Mouse (Mus musculus): Measurements from ENCODE around the gene Pbx1.

Gene Pbx1

DNA sequence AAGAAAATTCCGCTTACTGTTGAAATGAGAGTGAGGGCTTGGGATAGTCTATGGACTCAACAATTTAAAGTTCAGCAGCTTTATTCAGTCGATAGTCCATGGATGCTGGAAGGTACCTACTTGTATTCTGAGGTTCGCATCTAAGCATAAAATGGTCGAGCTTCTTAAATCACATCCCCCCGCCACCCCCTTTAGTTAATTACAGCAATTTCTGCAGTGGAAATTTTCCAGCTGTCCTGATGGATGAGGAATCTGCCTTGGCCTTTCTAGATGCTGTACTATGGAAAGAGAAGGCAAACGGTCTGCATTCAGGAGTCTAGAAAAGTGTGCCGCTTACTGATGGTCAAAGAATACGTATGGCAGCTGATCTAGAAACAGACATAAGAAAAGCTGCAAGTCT is 262.3 kb downstream of the Pbx1 start:
- no peak for DNase-seq (ENCODE audit: low read depth, low spot score)

GRCm38 (mm10) chr1:168169052-168169779 is 262.9 kb downstream of the Pbx1 start:
- DNase-seq (ENCODE audit: low read depth, low spot score), result no peak

GRCm38 (mm10) chr1:168167781-168168180 is 264.3 kb downstream of the Pbx1 start:
- DNase-seq (ENCODE audit: low read depth, low spot score), result no peak

- DNase-seq (ENCODE audit: low read depth, low spot score), result no peak
Measured at GRCm38 (mm10) chr1:168166841-168167240, 265.2 kb downstream of the Pbx1 start.

- DNase-seq (ENCODE audit: low read depth, low spot score), result no peak
Measured at GRCm38 (mm10) chr1:168164945-168165344, 267.1 kb downstream of the Pbx1 start.

GRCm38 (mm10) chr1:168163521-168164233 is 268.4 kb downstream of the Pbx1 start:
- peak; percentile 5 for DNase-seq (ENCODE audit: low read depth, low spot score)

- DNase-seq (ENCODE audit: low read depth, low spot score), result no peak
Measured at GRCm38 (mm10) chr1:168139138-168139682, 292.9 kb downstream of the Pbx1 start.

DNA sequence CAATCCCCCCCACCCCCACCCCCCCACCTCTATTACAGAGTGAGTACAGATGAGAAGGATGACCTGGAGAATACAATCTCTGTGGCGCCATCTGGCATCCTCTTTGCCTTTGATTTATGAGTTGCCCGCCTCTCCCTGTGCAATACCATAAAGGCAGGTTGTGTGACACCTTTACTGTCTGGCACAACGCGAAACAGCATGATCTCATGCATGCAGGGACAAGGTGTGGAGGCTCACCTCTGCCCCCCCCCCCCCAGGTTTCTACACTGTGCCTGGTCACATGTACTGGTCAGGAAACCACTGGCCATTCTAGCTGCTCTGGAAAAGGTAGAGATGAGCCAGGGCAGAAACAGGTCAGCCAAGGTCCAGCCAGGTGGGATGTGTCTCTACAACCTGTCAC is 293.4 kb downstream of the Pbx1 start:
- DNase-seq (ENCODE audit: low read depth, low spot score), result no peak

- no peak for DNase-seq (ENCODE audit: low read depth, low spot score)
Measured at GRCm38 (mm10) chr1:168137890-168138289, 294.2 kb downstream of the Pbx1 start.

DNA sequence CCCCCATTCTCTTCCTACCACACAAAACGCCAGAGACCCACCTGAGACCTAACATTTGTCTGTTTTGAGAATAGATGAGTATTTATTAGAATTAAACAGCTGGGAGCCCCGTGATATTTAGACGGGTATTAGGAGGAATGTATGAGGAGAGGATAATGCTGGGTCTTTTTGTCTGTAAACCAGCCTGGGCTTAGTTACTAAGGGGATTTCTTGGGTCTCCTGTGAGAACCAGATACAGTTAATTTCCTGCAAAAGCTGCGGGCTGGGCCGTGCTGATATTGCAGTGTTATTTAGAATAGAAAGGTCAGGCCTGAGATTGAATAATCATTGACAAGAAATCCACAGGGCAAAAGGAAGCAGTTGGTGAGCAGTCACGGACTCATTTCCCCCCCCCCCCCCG is 296.5 kb downstream of the Pbx1 start:
- no peak for DNase-seq (ENCODE audit: low read depth, low spot score)

DNA sequence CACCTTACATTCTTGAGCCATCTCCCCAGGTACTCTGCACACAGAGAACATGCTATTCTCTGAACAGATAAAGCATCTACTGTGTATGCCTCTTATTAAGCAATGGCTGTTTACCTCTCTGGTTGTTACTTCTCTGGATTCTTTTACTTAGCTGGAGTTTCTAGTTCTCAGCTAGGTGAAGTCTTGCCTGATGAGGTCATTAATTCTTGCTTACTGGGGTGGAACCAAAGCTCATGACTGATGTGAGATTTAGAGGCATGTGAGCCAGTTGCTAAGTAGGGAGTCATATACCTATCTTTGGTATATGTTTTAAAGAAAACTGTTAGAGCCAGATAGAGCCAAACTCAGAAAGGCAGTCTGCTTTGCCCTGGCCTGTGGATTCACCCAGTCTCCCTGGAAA is 298.4 kb downstream of the Pbx1 start:
- no peak for DNase-seq (ENCODE audit: low read depth, low spot score)

- DNase-seq (ENCODE audit: low read depth, low spot score), result no peak
Measured at GRCm38 (mm10) chr1:168128004-168128403, 304.1 kb downstream of the Pbx1 start.

DNA sequence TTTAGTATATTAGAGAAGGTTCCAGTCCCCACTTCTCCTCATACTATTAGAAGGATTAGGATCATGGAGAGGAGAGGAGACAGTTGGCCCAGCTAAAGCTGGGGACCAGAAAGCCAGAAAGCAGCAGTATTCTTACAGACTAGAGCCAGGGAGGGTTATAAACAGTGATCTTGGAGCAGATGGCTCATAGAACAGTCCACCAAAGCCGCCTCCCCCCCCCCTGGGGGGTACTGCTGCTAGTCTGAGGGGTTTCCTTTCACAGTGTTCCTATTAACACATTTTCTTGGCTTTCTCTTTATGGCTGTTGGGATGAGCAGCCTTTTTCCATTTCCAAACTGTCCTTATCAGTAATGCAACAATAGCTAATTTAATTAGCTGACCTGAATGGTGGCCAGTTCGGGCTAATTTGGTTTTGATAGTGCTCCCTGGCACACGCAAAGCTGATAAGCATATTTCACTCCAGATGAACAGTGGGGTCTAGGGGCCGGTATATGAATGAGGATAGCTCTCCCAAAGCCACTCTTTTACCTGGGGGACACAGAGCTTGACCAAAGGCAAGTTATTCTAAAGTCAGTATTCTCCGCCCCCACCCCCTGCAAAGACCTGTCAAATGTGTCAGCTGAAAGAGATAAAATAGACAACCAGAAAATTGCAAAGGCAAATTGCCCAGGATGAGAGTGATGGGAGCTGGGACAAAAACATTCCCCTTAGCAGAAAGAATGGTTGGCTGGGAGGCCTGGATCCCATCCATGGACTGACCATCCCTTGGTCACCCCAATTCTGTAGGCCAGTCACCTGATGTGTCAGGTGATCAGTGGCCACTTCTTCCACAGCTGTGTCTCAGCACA is 307.2 kb downstream of the Pbx1 start:
- no peak for DNase-seq (ENCODE audit: low read depth, low spot score)

- DNase-seq (ENCODE audit: low read depth, low spot score), result no peak
Measured at GRCm38 (mm10) chr1:168118077-168118476, 314.0 kb downstream of the Pbx1 start.

DNA sequence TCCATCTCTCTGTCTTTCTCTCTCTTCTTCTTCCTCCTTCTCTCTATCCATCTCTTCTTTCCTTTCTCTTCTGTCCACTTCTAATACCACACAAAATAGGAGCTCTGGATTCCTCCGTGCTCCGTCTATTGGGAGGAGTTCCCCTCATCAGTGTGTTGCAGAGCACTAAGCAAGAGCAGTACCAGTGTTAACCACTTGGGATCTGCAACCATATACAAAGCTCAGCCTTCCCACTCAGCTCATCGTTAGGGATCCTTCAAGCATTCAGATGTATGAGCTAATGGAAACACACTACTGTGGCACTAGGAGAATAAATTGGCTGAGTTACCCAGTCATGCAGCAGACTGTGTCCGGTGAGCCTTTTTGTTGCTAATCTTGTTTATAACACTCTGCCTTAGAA is 314.7 kb downstream of the Pbx1 start:
- peak; percentile 13 for DNase-seq (ENCODE audit: low read depth, low spot score)

- DNase-seq (ENCODE audit: low read depth, low spot score), result no peak
Measured at GRCm38 (mm10) chr1:168109797-168110196, 322.3 kb downstream of the Pbx1 start.

DNA sequence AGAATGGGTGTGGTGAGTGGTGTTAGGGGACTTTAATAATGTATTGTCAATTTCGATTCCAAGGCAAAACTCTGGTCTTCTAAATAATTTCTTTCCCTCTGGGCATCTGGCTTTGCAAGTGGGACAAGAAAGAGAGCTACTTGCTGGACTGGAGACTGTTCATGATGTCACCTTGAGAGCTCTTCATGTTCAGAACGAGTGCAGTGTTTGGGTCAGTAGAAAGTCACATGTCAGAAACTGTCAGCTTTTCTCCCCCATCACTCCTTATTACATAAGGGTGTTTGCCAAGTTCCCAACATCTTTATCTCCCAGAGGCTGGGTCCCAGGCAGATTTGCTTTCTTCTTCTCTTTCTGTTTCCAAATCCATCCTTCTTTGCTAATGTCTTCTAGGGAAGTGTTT is 328.2 kb downstream of the Pbx1 start:
- no peak for DNase-seq (ENCODE audit: low read depth, low spot score)

GRCm38 (mm10) chr1:168101514-168101913 is 330.6 kb downstream of the Pbx1 start:
- DNase-seq (ENCODE audit: low read depth, low spot score), result peak; percentile 83

- DNase-seq (ENCODE audit: low read depth, low spot score), result no peak
Measured at GRCm38 (mm10) chr1:168098806-168099205, 333.3 kb downstream of the Pbx1 start.

DNA sequence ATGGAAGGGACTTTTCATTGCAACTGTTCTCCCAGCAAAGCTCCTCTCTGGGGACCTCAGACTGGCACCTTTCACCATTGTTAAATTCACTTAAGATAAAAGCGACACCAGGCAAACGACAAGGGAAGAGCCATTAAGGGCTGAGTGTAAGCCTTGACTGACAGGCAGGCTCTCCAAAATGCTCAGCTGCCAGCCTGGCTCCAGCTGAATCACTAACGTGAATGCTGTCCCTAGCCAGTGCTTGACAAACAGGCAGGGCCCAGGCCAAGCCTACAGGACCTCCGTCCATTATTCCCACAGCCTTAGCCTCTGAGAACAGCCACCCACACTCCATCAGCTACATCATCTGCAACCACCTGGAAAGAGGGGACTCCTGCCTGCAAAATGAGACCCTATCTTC is 337.4 kb downstream of the Pbx1 start:
- no peak for DNase-seq (ENCODE audit: low read depth, low spot score)

DNA sequence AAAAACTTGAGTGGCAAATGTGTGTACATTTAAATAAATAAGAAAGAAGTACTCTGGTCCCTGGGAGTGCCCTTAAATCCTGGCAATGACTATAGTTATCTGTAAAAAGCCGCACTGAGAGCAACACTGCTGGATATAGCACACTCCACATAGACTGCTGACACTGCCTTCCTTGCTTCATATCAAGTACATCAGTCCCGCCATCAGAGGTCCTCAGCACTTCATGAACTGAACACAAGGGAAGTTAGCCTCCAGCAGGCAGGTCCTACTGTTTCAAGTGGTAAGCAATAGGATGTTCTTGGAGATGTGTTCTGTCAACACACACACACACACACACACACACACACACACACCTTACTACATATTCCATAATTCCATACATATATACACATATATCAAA is 339.0 kb downstream of the Pbx1 start:
- peak; percentile 20 for DNase-seq (ENCODE audit: low read depth, low spot score)

GRCm38 (mm10) chr1:168091627-168092026 is 340.4 kb downstream of the Pbx1 start:
- DNase-seq (ENCODE audit: low read depth, low spot score), result no peak

All from ES-CJ7 (cell line).